Mouse (Mus musculus) embryonic facial prominence, embryonic 13.5 days (tissue): ENCODE measurements at regions not wholly inside any gene's neighbourhood (a gene's known extent, or its start where the extent isn't known, plus 50 kb on each side); places are given as distances from the start of the nearest gene placed in this dataset.

Experiments used
- ATAC-seq: fragments of 200-750 bp; cut with Nextera tagmentation; 2 replicates; pipeline ENCODE4 v1.8.0; 2017; ENCODE audit warnings: low read depth; ENCODE audit not compliant: insufficient number of reproducible peaks, insufficient read depth, low FRiP score, low TSS enrichment
- H3K27ac ChIP-seq: fragments of 300-500 bp; sonication (generic); 2 replicates; pipeline ENCODE4 v1.5.1; 2015; ENCODE audit warnings: moderate library complexity, mild to moderate bottlenecking, inconsistent platforms
- H3K27me3 ChIP-seq: fragments of 300-500 bp; sonication (generic); 2 replicates; pipeline ENCODE4 v1.6.1; 2015; ENCODE audit warnings: mild to moderate bottlenecking, inconsistent platforms
- H3K36me3 ChIP-seq: fragments of 300-500 bp; sonication (generic); 2 replicates; pipeline ENCODE4 v1.6.1; 2015; ENCODE audit warnings: mild to moderate bottlenecking, inconsistent platforms
- H3K4me1 ChIP-seq: fragments of 300-500 bp; sonication (generic); 2 replicates; pipeline ENCODE4 v1.6.1; 2015; ENCODE audit warnings: inconsistent platforms
- H3K4me2 ChIP-seq: fragments of 300-500 bp; sonication (generic); 2 replicates; pipeline ENCODE4 v1.6.1; 2015; ENCODE audit warnings: moderate library complexity, mild to moderate bottlenecking, inconsistent platforms
- H3K4me3 ChIP-seq: fragments of 300-500 bp; sonication (generic); 2 replicates; pipeline ENCODE4 v1.5.1; 2015; ENCODE audit warnings: mild to moderate bottlenecking, inconsistent platforms
- H3K9ac ChIP-seq: fragments of 300-500 bp; sonication (generic); 2 replicates; pipeline ENCODE4 v1.6.1; 2015; ENCODE audit warnings: mild to moderate bottlenecking, inconsistent platforms
- H3K9me3 ChIP-seq: fragments of 300-500 bp; sonication (generic); 2 replicates; pipeline ENCODE4 v1.6.1; 2016; ENCODE audit warnings: inconsistent platforms
- WGBS: fragments of 180-500 bp; shearing (Covaris S2); methylation state at CpG from one replicate; pipeline ENCODE4 v1.1.7; 2015; ENCODE audit warnings: mixed read lengths; 5-methylcytosine and 5-hydroxymethylcytosine counted together

DNA sequence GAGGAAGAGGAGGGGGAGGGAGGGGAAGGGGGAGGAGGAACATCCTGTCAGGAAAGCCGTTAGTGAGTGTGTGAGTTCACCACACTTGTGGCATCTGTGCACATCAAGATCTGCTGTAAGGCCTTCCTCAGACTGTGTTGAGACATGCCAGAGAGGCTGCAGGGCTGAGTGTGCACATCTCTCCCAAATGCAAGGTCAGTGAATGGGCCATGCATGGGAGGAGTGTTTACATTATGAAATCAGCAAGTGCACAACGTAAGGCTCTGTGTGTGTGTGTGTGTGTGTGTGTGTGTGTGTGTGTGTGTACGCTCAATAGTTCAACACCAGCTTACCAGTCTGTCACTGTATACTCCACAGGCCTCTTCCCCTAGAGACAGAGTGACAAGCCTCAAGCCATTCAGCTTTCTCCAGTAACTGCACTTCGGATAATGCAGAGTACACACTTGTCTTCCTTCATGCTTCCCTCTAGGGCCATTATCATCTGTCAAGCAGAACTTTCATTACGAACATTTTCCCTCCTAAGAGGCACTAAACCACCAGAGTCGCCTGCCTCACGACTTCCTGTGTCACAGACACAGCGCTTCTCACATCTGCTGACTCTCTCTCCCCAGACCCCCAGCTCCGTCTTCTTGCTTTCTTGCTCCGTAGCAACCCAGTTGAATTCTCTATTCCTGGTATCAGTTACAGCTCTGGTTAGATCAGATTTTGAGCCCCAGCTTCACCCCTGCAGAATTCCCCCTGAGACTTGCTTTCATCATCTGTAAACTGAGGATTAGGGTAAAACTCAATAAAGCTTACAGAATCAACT, 368.4 kb downstream of the Cd83 start:
- Histone ChIP-seq H3K36me3 (no peaks in the 10 kb centered on the region), H3K4me2 (no peak overlapping the region), H3K27ac (no peak overlapping the region), H3K4me3 (no peak overlapping the region), H3K4me1 (peaks cover 10% of the 10 kb centered on the region), H3K9ac (no peak overlapping the region), H3K27me3 (no peaks in the 10 kb centered on the region), H3K9me3 (peaks cover 4% of the 10 kb centered on the region; the same call in 1 of the 2 replicates)
- 40% methylated on average over 10 of the region's 10 CpGs for WGBS
- ATAC-seq, result 0 out of 2 replicates have a peak, but pooled peaks have one; percentile 15

DNA sequence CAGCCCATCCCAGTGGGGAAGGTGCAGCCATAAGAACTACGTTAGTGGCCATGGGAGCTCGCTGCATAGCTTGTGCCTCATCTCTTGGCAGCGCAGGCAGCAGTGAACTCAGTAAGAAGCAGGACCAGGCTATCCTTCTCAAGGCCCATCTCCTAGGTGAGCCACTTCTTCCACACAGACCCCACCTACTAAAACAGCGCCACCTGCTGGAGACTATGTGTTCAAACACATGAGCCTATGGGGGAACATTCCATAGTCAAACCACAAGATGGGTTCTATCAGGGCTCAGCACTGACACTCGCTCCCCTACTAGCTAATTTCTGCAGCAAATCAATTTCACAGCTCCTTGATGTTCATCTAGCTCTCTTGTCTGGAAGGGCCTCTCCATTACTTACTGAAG, 369.2 kb downstream of the Cd83 start:
- Histone ChIP-seq H3K4me3 (no peak overlapping the region), H3K4me2 (no peak overlapping the region), H3K4me1 (peaks cover 10% of the 10 kb centered on the region), H3K36me3 (no peaks in the 10 kb centered on the region), H3K9me3 (peaks cover 4% of the 10 kb centered on the region; the same call in 1 of the 2 replicates), H3K27me3 (no peaks in the 10 kb centered on the region), H3K9ac (no peak overlapping the region), H3K27ac (no peak overlapping the region)
- WGBS, result 88% methylated on average over 5 of the region's 5 CpGs
- no peak for ATAC-seq

DNA sequence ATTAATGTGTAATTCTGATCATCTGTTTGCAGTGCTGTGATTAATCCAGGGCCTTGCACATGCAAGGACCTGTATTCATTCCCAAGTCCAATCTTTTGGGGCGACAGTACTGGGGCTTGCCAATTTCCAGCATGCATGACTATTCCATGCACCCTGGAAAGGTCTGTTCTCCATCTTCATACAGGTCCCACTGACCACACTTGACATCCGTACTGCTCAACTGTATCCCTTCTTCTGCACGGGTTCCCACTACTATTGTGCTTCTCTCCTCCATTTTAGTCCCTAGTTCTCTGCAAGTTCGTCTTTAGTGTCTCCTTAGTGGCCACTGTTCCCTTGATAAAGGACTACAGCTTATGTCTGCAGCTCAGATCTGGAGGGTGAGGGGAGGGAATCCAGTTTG, 371.4 kb downstream of the Cd83 start:
- Histone ChIP-seq H3K4me1 (peaks cover 10% of the 10 kb centered on the region), H3K9me3 (peaks cover 4% of the 10 kb centered on the region; the same call in 1 of the 2 replicates), H3K9ac (no peak overlapping the region), H3K27ac (no peak overlapping the region), H3K36me3 (no peaks in the 10 kb centered on the region), H3K4me3 (no peak overlapping the region), H3K4me2 (no peak overlapping the region), H3K27me3 (no peaks in the 10 kb centered on the region)
- WGBS, result 87% methylated on average over 4 of the region's 4 CpGs
- ATAC-seq, result no peak

DNA sequence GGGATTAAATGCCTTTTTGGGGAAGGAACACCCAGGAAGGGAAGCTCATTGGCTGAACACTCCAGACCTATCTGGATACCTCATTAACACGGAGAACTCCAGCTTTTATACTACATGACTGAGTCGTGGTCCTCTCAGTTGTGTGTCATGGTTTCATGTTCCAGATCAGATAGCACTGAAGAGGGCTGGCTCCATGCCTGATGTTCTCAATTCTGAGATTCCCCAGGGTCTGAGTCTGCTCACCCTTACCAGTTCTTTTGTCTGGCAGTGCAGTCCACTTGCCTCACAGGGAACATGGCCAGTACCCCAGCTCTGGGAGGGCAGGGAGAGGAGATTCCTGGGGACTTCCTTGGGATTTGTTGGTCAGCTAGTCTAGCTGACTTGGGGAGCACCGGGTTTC, 372.0 kb downstream of the Cd83 start:
- ATAC-seq, result no peak

DNA sequence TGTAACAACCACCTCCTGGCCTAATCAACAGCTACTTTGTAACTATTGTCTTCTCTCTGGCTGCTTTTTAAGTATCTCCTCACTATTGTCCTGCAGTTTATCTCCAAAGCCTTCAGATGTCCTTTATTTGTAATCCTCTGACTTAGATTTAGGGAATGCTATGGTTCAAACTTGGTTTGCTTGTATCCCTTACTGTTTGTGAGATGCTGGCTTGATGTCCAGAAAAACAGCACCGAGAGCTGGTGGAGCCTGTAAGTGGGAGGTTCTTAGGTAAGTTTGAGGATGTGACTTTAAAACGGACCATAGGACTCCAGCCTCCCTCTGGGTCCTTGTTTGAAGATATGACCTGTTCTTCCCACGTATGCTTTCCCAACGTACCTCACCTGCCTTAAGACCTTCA, 372.7 kb downstream of the Cd83 start:
- peaks cover 4% of the 10 kb centered on the region; the same call in 1 of the 2 replicates for H3K9me3 ChIP-seq
- H3K9ac ChIP-seq, result no peak overlapping the region
- no peak overlapping the region for H3K4me3 ChIP-seq
- no peaks in the 10 kb centered on the region for H3K27me3 ChIP-seq
- no peaks in the 10 kb centered on the region for H3K36me3 ChIP-seq
- H3K4me2 ChIP-seq, result no peak overlapping the region
- no peak for ATAC-seq
- WGBS, result 81% methylated on average over 4 of the region's 4 CpGs
- H3K27ac ChIP-seq, result no peak overlapping the region
- peaks cover 10% of the 10 kb centered on the region for H3K4me1 ChIP-seq

More for the DNA sequence above, 372.0 kb downstream of the Cd83 start:
- no peak overlapping the region for H3K9ac ChIP-seq
- no peaks in the 10 kb centered on the region for H3K36me3 ChIP-seq
- H3K27me3 ChIP-seq, result no peaks in the 10 kb centered on the region
- no peak overlapping the region for H3K4me3 ChIP-seq
- no peak overlapping the region for H3K27ac ChIP-seq
- no peak overlapping the region for H3K4me2 ChIP-seq
- peaks cover 4% of the 10 kb centered on the region; the same call in 1 of the 2 replicates for H3K9me3 ChIP-seq
- peaks cover 10% of the 10 kb centered on the region for H3K4me1 ChIP-seq
- WGBS, result 76% methylated on average over 3 of the region's 3 CpGs

DNA sequence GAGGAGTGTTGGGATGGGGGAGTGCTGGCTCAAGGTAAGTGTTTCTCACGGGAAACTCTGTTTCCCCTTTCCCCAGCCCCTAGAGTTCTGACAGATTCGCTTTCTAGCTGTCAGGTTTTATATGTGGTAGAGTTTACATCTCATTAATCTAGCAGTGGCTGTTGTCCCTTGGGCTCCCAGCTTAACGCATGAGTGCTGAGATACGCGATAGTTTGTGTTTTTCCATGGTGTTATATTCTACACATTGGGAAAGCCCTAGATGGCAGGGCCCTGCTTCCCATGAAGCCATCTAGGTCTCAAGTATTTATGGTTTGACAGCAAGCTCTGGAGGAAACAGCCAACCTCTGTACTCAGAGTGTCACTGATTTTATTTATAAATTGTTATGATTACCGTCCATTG, 373.8 kb downstream of the Cd83 start:
- 74% methylated on average over 6 of the region's 6 CpGs for WGBS
- Histone ChIP-seq H3K4me2 (no peak overlapping the region), H3K36me3 (no peaks in the 10 kb centered on the region), H3K27me3 (no peaks in the 10 kb centered on the region), H3K4me3 (no peak overlapping the region), H3K4me1 (peaks cover 3% of the 10 kb centered on the region), H3K27ac (no peak overlapping the region), H3K9ac (no peak overlapping the region), H3K9me3 (peaks cover 4% of the 10 kb centered on the region; the same call in 1 of the 2 replicates)
- ATAC-seq, result no peak

DNA sequence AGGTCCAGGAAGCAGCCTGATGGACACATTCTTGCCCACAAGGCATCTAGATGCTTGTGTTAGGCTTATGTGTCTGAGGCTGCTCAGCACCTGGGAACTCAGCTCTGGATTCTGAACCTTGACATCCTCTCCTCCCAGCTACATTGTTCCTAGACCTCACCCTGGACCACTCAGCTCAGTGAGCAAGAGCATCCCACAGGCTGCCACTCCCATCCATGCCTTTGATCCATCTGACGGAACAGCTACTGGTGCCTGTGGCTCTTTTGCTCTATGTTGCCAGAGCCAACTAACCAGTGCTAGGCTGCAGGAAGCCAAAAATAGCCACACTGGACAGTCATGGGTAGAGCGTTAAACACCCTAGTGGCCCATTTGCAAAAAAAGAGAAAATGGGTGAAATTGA, 374.8 kb downstream of the Cd83 start:
- ATAC-seq, result no peak
- H3K4me1 ChIP-seq, result no peaks in the 10 kb centered on the region
- H3K4me2 ChIP-seq, result no peak overlapping the region
- no peaks in the 10 kb centered on the region for H3K9me3 ChIP-seq
- no peaks in the 10 kb centered on the region for H3K27me3 ChIP-seq
- no peaks in the 10 kb centered on the region for H3K36me3 ChIP-seq
- no peak overlapping the region for H3K4me3 ChIP-seq
- 84% methylated on average over 2 of the region's 2 CpGs for WGBS
- no peak overlapping the region for H3K27ac ChIP-seq
- H3K9ac ChIP-seq, result no peak overlapping the region

DNA sequence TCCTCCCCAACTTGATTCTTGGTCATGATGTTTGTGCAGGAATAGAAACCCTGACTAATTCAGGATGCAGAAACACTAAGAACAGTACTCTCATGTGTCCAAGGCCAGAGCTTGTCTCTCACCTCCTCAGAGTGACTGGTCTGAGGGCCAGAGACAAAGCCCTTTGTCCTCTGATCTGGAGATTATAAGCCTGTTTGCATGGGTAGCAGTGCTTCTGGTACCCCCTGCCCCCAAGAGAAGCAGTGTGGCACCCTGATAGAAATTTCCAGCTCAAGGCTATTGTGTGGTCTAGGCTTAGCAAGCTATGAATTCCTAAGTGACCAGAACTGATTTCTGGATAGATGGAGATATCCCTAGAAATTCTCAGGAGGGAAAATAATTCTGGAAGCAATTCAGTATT, 380.2 kb downstream of the Cd83 start:
- Histone ChIP-seq H3K36me3 (no peaks in the 10 kb centered on the region), H3K9me3 (no peaks in the 10 kb centered on the region), H3K9ac (no peak overlapping the region), H3K4me1 (peaks cover 9% of the 10 kb centered on the region), H3K4me2 (no peak overlapping the region), H3K27ac (no peak overlapping the region), H3K27me3 (no peaks in the 10 kb centered on the region), H3K4me3 (no peak overlapping the region)
- no peak for ATAC-seq

DNA sequence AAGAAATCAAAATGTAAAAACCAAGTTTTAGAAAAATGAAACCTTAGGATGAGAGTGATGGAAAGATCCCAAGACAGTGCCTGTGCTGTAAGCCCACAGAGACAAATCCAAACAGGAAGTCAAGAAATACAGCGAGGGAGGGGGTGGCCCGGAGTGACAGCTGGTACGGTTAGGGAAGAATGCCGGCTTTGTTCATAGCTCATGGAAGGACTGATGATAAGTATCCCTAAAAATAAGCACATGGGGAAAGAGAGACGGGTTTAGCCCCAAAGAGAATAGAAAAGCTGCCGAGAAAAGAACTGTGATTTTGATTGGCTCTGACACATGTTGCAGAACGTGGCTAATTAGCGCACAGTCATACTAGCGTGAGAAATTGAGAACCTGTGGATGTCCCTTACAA, 382.6 kb downstream of the Cd83 start:
- Histone ChIP-seq H3K4me3 (no peak overlapping the region), H3K27ac (no peak overlapping the region), H3K27me3 (no peaks in the 10 kb centered on the region), H3K4me1 (peaks cover 9% of the 10 kb centered on the region), H3K36me3 (no peaks in the 10 kb centered on the region), H3K9me3 (no peaks in the 10 kb centered on the region), H3K4me2 (0 out of 2 replicates have a peak overlapping the region, but pooled peaks have one; percentile 27), H3K9ac (no peak overlapping the region)
- ATAC-seq, result 0 out of 2 replicates have a peak, but pooled peaks have one; percentile 37
- WGBS, result 22% methylated on average over 9 of the region's 9 CpGs

DNA sequence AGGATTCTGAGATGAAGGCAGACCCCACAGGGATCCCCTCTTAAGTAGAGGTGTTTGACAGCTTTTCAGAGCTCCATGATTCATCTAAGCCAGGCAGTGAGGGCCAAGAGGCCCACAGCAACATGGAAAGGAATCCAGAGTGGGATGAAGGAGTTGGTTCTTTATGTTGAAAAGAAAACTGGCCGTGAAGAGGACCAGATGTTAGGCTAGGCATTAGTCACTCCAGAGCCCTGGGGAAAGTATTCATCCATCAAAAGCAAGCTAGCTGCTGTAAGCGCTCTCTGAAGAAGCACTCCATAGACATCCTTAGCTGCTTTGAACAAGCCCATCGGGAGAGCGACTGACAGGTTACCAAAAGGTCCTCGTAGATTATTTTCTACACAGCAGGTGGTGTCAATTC, 383.6 kb downstream of the Cd83 start:
- no peaks in the 10 kb centered on the region for H3K36me3 ChIP-seq
- no peak overlapping the region for H3K4me3 ChIP-seq
- H3K9ac ChIP-seq, result no peak overlapping the region
- ATAC-seq, result no peak
- H3K4me2 ChIP-seq, result no peak overlapping the region
- peaks cover 9% of the 10 kb centered on the region for H3K4me1 ChIP-seq
- H3K27me3 ChIP-seq, result no peaks in the 10 kb centered on the region
- H3K9me3 ChIP-seq, result no peaks in the 10 kb centered on the region
- 66% methylated on average over 5 of the region's 5 CpGs for WGBS
- H3K27ac ChIP-seq, result no peak overlapping the region

DNA sequence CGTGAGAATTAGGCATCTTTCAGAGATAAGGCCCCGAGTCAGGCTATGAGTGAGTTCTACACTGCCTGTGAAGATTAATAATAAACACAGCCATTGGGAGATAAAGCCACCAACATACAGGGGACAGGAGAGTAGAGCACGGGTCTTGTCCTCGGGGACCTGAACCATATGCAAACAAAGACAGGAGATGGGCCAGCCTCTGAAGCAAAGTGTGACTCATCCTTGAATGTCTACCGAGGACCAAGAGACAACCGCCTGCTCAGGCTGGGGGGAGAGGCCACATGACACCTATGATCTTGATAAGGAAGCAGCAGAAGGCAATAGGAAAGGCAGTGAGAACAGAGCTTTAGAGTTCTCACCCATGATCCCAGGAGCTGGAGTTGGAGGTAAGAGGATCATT, 387.1 kb downstream of the Cd83 start:
- peaks cover 16% of the 10 kb centered on the region for H3K4me1 ChIP-seq
- H3K9me3 ChIP-seq, result no peaks in the 10 kb centered on the region
- no peak overlapping the region for H3K4me2 ChIP-seq
- no peak for ATAC-seq
- 78% methylated on average over 6 of the region's 6 CpGs for WGBS
- H3K9ac ChIP-seq, result no peak overlapping the region
- H3K27me3 ChIP-seq, result no peaks in the 10 kb centered on the region
- H3K27ac ChIP-seq, result no peak overlapping the region
- H3K4me3 ChIP-seq, result no peak overlapping the region
- H3K36me3 ChIP-seq, result no peaks in the 10 kb centered on the region

DNA sequence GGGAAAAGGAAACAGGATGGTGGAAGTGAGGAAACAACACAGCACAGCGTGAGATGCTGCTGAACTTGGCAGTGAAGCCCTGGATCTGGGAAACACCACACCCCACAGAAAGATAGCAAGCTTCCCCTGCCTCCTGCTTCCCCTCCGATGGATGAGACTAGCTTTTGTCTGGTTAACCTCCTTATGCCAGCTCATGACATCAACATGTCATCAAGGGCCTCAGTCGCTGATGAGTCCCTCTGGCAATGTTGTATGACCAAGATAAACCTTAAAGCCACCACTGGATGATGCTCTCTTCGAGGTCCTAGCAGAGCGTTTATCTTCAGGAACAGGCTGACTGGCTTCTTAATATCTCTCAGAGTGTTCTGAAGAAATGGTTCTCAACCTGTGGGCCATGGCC, 388.1 kb downstream of the Cd83 start:
- 86% methylated on average over 5 of the region's 5 CpGs for WGBS
- ATAC-seq, result no peak
- no peak overlapping the region for H3K27ac ChIP-seq
- peaks cover 12% of the 10 kb centered on the region for H3K4me1 ChIP-seq
- no peaks in the 10 kb centered on the region for H3K36me3 ChIP-seq
- no peaks in the 10 kb centered on the region for H3K27me3 ChIP-seq
- H3K4me3 ChIP-seq, result no peak overlapping the region
- H3K4me2 ChIP-seq, result no peak overlapping the region
- no peak overlapping the region for H3K9ac ChIP-seq
- no peaks in the 10 kb centered on the region for H3K9me3 ChIP-seq
